Mouse (Mus musculus): Measurements from ENCODE around the gene Otop2. TPM values are rescaled to one million over a fixed set of nuclear protein-coding genes. Genes with fewer than 3 reads are reported as not detected.

The Otop2 gene
- polyA plus RNA-seq, 1 experiment, result 0.65 TPM

GRCm38 (mm10) chr11:115277604-115277975, 29.4 kb upstream of the Otop2 start:
- DNase-seq, result no peak
- TF ChIP-seq POLR2A (IDR thresholded peaks at IDR 0.05; ENCODE audit: borderline replicate concordance, insufficient read depth, low read length) (no peak), CTCF (IDR thresholded peaks at IDR 0.05; ENCODE audit: borderline replicate concordance, insufficient read depth, low read depth, low read length) (no peak)
- Histone ChIP-seq H3K4me1 (ENCODE audit: control insufficient read depth, insufficient read depth, low read length) (peaks cover 7% of the 10 kb centered on the region; the same call in 1 of the 2 replicates), H3K27me3 (ENCODE audit: control insufficient read depth, insufficient read depth, low read length) (no peaks in the 10 kb centered on the region), H3K4me3 (replicated peaks; ENCODE audit: insufficient read depth, low read depth, low read length) (peak overlapping the region; percentile 79), H3K27ac (ENCODE audit: insufficient read depth, low read length) (peak overlapping the region; percentile 26; the same call in 1 of the 2 replicates)
- WGBS, result 17% methylated on average over 7 of the region's 7 CpGs

GRCm38 (mm10) chr11:115278176-115278575, 28.8 kb upstream of the Otop2 start:
- WGBS, result 63% methylated on average over 6 of the region's 6 CpGs
- TF ChIP-seq CTCF (IDR thresholded peaks at IDR 0.05; ENCODE audit: borderline replicate concordance, insufficient read depth, low read depth, low read length) (no peak), POLR2A (IDR thresholded peaks at IDR 0.05; ENCODE audit: borderline replicate concordance, insufficient read depth, low read length) (no peak)
- H3K27ac ChIP-seq (ENCODE audit: insufficient read depth, low read length), result no peak overlapping the region
- H3K4me3 ChIP-seq (replicated peaks; ENCODE audit: insufficient read depth, low read depth, low read length), result no peak overlapping the region
- DNase-seq, result peak in 1 of 2 experiments; percentile 29
- H3K4me1 ChIP-seq (ENCODE audit: control insufficient read depth, insufficient read depth, low read length), result peaks cover 7% of the 10 kb centered on the region; the same call in 1 of the 2 replicates
- H3K27me3 ChIP-seq (ENCODE audit: control insufficient read depth, insufficient read depth, low read length), result no peaks in the 10 kb centered on the region

GRCm38 (mm10) chr11:115279726-115280125, 27.2 kb upstream of the Otop2 start:
- 83% methylated on average over 1 of the region's 1 CpGs for WGBS

GRCm38 (mm10) chr11:115282295-115282694, 24.7 kb upstream of the Otop2 start:
- DNase-seq, result peak in 1 of 2 experiments; percentile 31
- no peak overlapping the region for H3K4me3 ChIP-seq (replicated peaks; ENCODE audit: insufficient read depth, low read depth, low read length)
- no peak for TF ChIP-seq POLR2A (IDR thresholded peaks at IDR 0.05; ENCODE audit: borderline replicate concordance, insufficient read depth, low read length)
- 49% methylated on average over 8 of the region's 8 CpGs for WGBS
- H3K27me3 ChIP-seq (ENCODE audit: control insufficient read depth, insufficient read depth, low read length), result no peaks in the 10 kb centered on the region
- peak overlapping the region; percentile 65 for H3K27ac ChIP-seq (ENCODE audit: insufficient read depth, low read length)
- peaks cover 8% of the 10 kb centered on the region for H3K4me1 ChIP-seq (ENCODE audit: control insufficient read depth, insufficient read depth, low read length)

More at GRCm38 (mm10) chr11:115279726-115280125, 27.2 kb upstream of the Otop2 start:
- DNase-seq, result no peak
- no peak for TF ChIP-seq POLR2A (IDR thresholded peaks at IDR 0.05; ENCODE audit: borderline replicate concordance, insufficient read depth, low read length)
- no peak for TF ChIP-seq CTCF (IDR thresholded peaks at IDR 0.05; ENCODE audit: borderline replicate concordance, insufficient read depth, low read depth, low read length)
- Histone ChIP-seq H3K4me3 (replicated peaks; ENCODE audit: insufficient read depth, low read depth, low read length) (no peak overlapping the region), H3K27me3 (ENCODE audit: control insufficient read depth, insufficient read depth, low read length) (no peaks in the 10 kb centered on the region), H3K27ac (ENCODE audit: insufficient read depth, low read length) (no peak overlapping the region), H3K4me1 (ENCODE audit: control insufficient read depth, insufficient read depth, low read length) (peaks cover 5% of the 10 kb centered on the region; the same call in 1 of the 2 replicates)

- Histone ChIP-seq H3K4me3 (replicated peaks; ENCODE audit: insufficient read depth, low read depth, low read length) (no peak overlapping the region), H3K27me3 (ENCODE audit: control insufficient read depth, insufficient read depth, low read length) (no peaks in the 10 kb centered on the region), H3K4me1 (ENCODE audit: control insufficient read depth, insufficient read depth, low read length) (peaks cover 8% of the 10 kb centered on the region), H3K27ac (ENCODE audit: insufficient read depth, low read length) (peak overlapping the region; percentile 54; the same call in 1 of the 2 replicates)
- no peak for TF ChIP-seq POLR2A (IDR thresholded peaks at IDR 0.05; ENCODE audit: borderline replicate concordance, insufficient read depth, low read length)
- TF ChIP-seq CTCF (IDR thresholded peaks at IDR 0.05; ENCODE audit: borderline replicate concordance, insufficient read depth, low read depth, low read length), result no peak
- DNase-seq, result no peak
- WGBS, result 48% methylated on average over 8 of the region's 8 CpGs
Measured at GRCm38 (mm10) chr11:115282723-115283485, 24.1 kb upstream of the Otop2 start.

GRCm38 (mm10) chr11:115283486-115283765, 23.5 kb upstream of the Otop2 start:
- peak overlapping the region; percentile 54; the same call in 1 of the 2 replicates for H3K27ac ChIP-seq (ENCODE audit: insufficient read depth, low read length)
- DNase-seq, result no peak
- H3K27me3 ChIP-seq (ENCODE audit: control insufficient read depth, insufficient read depth, low read length), result no peaks in the 10 kb centered on the region
- no peak overlapping the region for H3K4me3 ChIP-seq (replicated peaks; ENCODE audit: insufficient read depth, low read depth, low read length)
- 67% methylated on average over 9 of the region's 9 CpGs for WGBS
- no peak for TF ChIP-seq CTCF (IDR thresholded peaks at IDR 0.05; ENCODE audit: borderline replicate concordance, insufficient read depth, low read depth, low read length)
- TF ChIP-seq POLR2A (IDR thresholded peaks at IDR 0.05; ENCODE audit: borderline replicate concordance, insufficient read depth, low read length), result no peak
- H3K4me1 ChIP-seq (ENCODE audit: control insufficient read depth, insufficient read depth, low read length), result peaks cover 8% of the 10 kb centered on the region

GRCm38 (mm10) chr11:115283891-115284620, 22.9 kb upstream of the Otop2 start:
- Histone ChIP-seq H3K4me3 (replicated peaks; ENCODE audit: insufficient read depth, low read depth, low read length) (no peak overlapping the region), H3K27me3 (ENCODE audit: control insufficient read depth, insufficient read depth, low read length) (no peaks in the 10 kb centered on the region), H3K4me1 (ENCODE audit: control insufficient read depth, insufficient read depth, low read length) (peaks cover 8% of the 10 kb centered on the region), H3K27ac (ENCODE audit: insufficient read depth, low read length) (no peak overlapping the region)
- TF ChIP-seq POLR2A (IDR thresholded peaks at IDR 0.05; ENCODE audit: borderline replicate concordance, insufficient read depth, low read length), result no peak
- no peak for TF ChIP-seq CTCF (IDR thresholded peaks at IDR 0.05; ENCODE audit: borderline replicate concordance, insufficient read depth, low read depth, low read length)
- 59% methylated on average over 12 of the region's 12 CpGs for WGBS
- peak in 1 of 2 experiments; percentile 23 for DNase-seq

GRCm38 (mm10) chr11:115285282-115285681, 21.7 kb upstream of the Otop2 start:
- no peak overlapping the region for H3K27ac ChIP-seq (ENCODE audit: insufficient read depth, low read length)

More at GRCm38 (mm10) chr11:115285282-115285681, 21.7 kb upstream of the Otop2 start:
- Histone ChIP-seq H3K27me3 (ENCODE audit: control insufficient read depth, insufficient read depth, low read length) (no peaks in the 10 kb centered on the region), H3K4me3 (replicated peaks; ENCODE audit: insufficient read depth, low read depth, low read length) (no peak overlapping the region), H3K4me1 (ENCODE audit: control insufficient read depth, insufficient read depth, low read length) (peaks cover 14% of the 10 kb centered on the region)
- no peak for DNase-seq
- no peak for TF ChIP-seq POLR2A (IDR thresholded peaks at IDR 0.05; ENCODE audit: borderline replicate concordance, insufficient read depth, low read length)
- TF ChIP-seq CTCF (IDR thresholded peaks at IDR 0.05; ENCODE audit: borderline replicate concordance, insufficient read depth, low read depth, low read length), result no peak
- 71% methylated on average over 4 of the region's 4 CpGs for WGBS

Data from cerebellum, adult 2 months (tissue).